Mouse (Mus musculus): Measurements from ENCODE around the gene Tmpo.

The Tmpo gene

GRCm38 (mm10) chr10:91180761-91181460 is at the start of gene Tmpo:
Gene Tmpo (minus strand): TSS chr10:91181315.
- in situ Hi-C loops (cut with MboI; ENCODE audit: low sequenced_read_pairs), result no loop called here

- in situ Hi-C loops (cut with MboI; ENCODE audit: low sequenced_read_pairs), result no loop called here
These were observed 49.3 kb upstream of the Tmpo start for GRCm38 (mm10) chr10:91230400-91230799.

GRCm38 (mm10) chr10:91229518-91229961 is 48.4 kb upstream of the Tmpo start:
- in situ Hi-C loops (cut with MboI; ENCODE audit: low sequenced_read_pairs), result no loop called here

- in situ Hi-C loops (cut with MboI; ENCODE audit: low sequenced_read_pairs), result no loop called here
These were observed 47.9 kb upstream of the Tmpo start for GRCm38 (mm10) chr10:91228924-91229517.

- in situ Hi-C loops (cut with MboI; ENCODE audit: low sequenced_read_pairs), result no loop called here
These were observed 45.9 kb upstream of the Tmpo start for GRCm38 (mm10) chr10:91227034-91227433.

GRCm38 (mm10) chr10:91222398-91223236 is 41.5 kb upstream of the Tmpo start:
- in situ Hi-C loops (cut with MboI; ENCODE audit: low sequenced_read_pairs), result no loop called here

DNA sequence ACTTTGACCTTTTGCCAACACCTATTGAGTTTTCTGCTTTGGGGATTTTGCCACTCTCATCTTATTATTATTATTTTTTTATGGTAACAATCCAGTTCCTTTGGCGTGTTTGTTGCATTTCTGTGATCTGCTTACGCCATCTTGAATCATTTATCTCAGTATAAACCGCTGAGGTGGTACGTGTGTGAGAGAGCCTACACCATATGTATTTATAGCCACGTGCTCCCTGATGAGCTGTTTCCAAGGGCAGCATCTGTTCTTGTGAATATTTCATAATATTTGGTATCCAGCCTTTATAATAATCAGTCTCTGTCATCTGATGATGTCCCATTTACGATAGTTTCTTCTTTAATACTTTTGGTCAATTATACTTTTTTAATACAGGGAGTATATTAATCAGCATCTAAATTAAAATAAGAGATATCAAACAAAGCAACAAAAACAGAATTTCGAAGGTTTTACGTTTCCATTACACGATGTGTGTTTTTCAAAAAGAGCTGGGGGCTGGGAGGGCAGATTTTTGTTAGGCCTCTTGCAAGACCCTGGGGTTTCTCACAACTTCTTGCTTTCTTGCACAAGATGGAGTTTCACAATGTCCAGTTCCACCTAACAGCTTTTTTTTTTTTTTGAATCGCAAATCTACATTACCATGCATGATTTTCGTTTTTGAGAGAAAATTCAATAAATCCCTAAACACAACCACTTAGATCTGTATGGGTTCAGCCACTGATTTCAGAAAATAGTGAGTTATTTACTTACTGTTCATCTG is 28.0 kb upstream of the Tmpo start:
- in situ Hi-C loops (cut with MboI; ENCODE audit: low sequenced_read_pairs), result no loop called here

DNA sequence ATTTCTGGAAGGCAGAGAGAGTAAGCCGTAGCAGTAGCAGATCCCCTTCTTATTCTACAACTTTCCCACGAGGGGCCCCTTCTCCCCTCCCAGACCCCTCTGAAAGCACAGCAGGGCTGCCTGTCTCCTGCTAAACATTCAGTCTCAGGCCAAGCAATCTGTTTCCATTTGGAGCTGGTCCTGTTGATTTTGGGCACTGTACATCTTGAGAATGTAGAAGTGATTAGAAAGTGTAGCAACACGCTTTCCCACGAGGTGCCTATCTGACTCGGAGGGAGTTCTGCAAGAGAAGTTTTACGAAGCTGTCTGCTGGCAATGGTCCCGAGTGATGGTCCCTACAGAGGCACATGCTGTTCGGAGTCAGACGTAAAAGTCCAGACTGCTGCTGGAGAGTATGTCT is 27.3 kb upstream of the Tmpo start:
- in situ Hi-C loops (cut with MboI; ENCODE audit: low sequenced_read_pairs), result no loop called here

DNA sequence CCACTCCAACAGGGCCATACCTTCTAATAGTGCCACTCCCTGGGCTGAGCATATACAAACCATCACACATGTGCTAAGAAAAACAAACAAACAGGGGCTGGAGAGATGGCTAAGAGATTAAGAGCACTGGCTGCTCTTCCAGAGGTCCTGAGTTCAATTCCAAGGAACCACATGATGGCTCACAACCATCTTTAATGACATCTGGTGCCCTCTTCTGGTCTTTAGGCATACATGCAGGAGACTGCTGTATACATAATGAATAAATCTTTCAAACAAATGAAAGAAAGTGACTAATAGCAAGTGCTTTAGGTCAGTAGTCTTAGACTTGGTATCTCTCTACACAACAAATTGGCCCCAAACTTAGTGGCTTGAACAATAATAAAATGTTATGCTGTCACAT is 26.2 kb upstream of the Tmpo start:
- in situ Hi-C loops (cut with MboI; ENCODE audit: low sequenced_read_pairs), result no loop called here

DNA sequence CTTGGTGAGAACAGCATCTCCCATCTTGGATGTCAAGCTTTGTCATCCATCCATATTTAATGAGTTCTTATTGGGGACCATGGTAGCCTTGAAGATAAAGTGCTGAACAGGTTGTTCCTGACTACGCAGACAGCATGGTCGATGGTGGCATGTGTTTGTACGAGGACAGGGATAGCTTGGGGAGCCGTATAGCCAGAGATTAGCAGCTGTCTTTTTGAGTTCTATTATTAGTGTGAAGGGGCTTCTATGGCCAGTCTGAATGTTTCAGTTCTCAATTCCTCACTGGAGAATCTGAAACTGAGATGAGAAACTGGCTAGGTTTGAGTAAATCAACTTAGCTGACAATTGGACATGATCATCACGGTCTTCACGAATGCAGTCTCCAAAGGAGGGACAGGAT is 24.5 kb upstream of the Tmpo start:
- in situ Hi-C loops (cut with MboI; ENCODE audit: low sequenced_read_pairs), result no loop called here

DNA sequence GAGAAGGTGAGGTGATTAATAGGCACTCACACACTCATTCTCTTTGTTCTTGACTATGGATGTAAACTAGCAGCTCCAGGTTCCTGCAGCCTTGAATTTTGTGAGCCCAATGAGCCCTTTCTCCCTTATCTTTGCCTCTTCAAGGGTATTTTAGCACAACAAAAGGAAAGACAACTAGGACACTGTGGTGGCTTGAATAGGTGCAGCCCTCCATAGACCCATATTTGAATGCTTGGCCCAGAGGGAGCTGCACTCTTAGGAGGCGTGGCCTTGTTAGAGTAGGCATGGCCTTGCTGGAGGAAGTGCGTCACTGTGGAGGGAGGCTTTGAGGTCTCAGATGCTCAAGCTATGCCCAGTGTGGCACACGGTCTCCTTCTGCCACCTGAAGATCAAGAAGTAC is 19.5 kb upstream of the Tmpo start:
- in situ Hi-C loops (cut with MboI; ENCODE audit: low sequenced_read_pairs), result no loop called here

- in situ Hi-C loops (cut with MboI; ENCODE audit: low sequenced_read_pairs), result no loop called here
These were observed 18.2 kb upstream of the Tmpo start for GRCm38 (mm10) chr10:91199238-91199780.

GRCm38 (mm10) chr10:91197704-91198103 is 16.6 kb upstream of the Tmpo start:
- in situ Hi-C loops (cut with MboI; ENCODE audit: low sequenced_read_pairs), result no loop called here

- in situ Hi-C loops (cut with MboI; ENCODE audit: low sequenced_read_pairs), result no loop called here
These were observed 15.7 kb upstream of the Tmpo start for GRCm38 (mm10) chr10:91196778-91197177.

DNA sequence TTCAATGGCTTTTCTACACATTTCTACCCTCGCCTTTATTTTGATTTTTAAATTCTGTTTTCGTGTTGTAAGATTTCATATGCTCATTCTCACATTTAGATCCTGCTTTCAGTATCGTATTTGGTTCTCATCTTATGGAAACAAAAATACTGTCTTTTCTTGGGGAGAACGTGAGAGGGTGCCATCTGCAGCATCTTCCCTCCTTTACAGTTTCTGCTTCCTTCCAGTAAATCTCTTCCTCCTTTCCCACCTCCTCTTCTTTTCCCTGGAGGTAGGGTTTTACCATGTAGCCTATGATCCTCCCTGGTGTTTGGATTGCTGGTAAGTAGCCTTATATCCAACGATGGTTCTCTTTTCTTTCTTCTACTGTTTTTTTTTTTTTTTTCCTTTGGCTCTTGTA is 14.6 kb upstream of the Tmpo start:
- in situ Hi-C loops (cut with MboI; ENCODE audit: low sequenced_read_pairs), result no loop called here

DNA sequence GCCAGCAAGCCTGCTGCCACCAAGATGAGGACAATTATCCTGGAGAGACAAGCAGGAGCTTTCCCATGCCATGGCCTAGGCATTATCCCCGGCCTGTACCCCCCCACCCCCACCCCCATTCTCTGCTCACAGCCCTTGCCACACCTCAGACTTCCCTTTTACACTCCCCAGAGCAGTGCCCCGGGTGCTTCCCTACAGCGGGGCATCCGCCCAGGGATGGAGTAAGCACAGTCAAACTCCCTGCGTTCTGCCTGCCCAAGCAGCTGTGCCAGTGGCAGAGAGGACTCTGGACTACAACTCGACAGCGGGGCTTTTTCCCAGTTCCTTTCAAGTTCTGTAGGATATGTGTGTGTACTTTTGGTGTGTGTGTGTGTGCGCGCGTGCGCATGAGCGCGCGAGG is 14.0 kb upstream of the Tmpo start:
- in situ Hi-C loops (cut with MboI; ENCODE audit: low sequenced_read_pairs), result no loop called here

DNA sequence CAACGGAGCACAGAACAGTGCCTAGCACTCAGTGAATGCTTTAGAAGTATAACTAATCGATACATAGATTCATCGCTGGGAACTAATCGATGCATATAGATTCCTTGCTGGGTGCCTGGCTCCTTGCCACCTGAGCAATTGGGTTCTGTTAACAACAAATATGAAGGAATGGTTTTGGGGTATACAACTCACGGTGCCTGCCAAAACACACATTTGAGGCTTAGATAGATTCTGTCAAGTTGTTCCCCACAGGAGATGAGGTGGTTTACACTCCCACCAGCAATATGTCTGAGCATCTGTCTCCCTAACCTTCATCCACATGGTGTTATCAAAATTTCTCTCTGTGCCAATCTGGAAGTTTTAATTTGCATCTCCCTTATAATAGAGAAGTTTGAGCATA is 10.7 kb upstream of the Tmpo start:
- in situ Hi-C loops (cut with MboI; ENCODE audit: low sequenced_read_pairs), result no loop called here

- in situ Hi-C loops (cut with MboI; ENCODE audit: low sequenced_read_pairs), result no loop called here
These were observed 8.4 kb upstream of the Tmpo start for GRCm38 (mm10) chr10:91189476-91189875.

GRCm38 (mm10) chr10:91188684-91189287 is 7.7 kb upstream of the Tmpo start:
- in situ Hi-C loops (cut with MboI; ENCODE audit: low sequenced_read_pairs), result no loop called here

DNA sequence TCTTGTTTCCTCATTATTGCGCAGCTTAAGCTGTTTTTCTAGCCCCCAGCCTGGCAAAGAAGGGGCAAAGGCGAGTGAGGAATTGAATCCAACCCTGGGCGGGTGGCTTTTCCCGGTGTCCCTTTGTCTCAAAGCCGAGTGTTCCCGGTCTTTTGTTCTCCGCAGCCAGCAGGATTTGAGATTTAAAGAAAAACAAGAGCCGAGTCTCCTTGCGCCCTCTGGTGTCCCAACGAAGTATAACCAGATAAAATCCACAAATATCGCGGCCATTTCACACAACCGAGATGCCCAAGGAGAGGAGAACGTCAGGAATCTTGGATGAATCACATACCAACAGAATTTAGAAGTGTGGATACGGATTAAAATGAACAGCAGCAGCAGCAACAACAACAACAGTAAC is 6.8 kb upstream of the Tmpo start:
- in situ Hi-C loops (cut with MboI; ENCODE audit: low sequenced_read_pairs), result no loop called here
